Mouse (Mus musculus) megakaryocyte, embryonic 14.5 days (primary cell): ENCODE data around the gene Methig1.

Experiments
- FLI1 ChIP-seq: IDR thresholded peaks from 2 replicates; pipeline ENCODE4 v1.6.1; 2012; ENCODE audit warnings: low read length, inconsistent platforms, mixed read lengths
- GATA1 ChIP-seq: IDR thresholded peaks from 3 replicates; pipeline ENCODE4 v1.6.1; 2012; ENCODE audit warnings: mixed read lengths, low read length, inconsistent platforms, borderline replicate concordance

GRCm38 (mm10) chr15:100413306-100413705 lies 60.4 kb downstream of the Methig1 start:
- no peak for TF ChIP-seq FLI1
- TF ChIP-seq GATA1 = no peak
